Mouse (Mus musculus) layer of hippocampus, adult 2 months (tissue): ENCODE measurements at regions not wholly inside any gene's neighbourhood (a gene's known extent, or its start where the extent isn't known, plus 50 kb on each side); places are given as distances from the start of the nearest gene placed in this dataset.
"Not testable (repeated sequence)": the region's sequence is repeated elsewhere in the genome, so short reads cannot be mapped to it uniquely, and the experiment has no call there.

Source experiments
- DNase-seq, 2 experiments: peaks; one replicate each; pipeline ENCODE4 v3.0.0; 2022; ENCODE audit warnings: low spot score in 2 of 2
- H3K27ac ChIP-seq: fragments of 200-600 bp; 2 replicates; pipeline ENCODE4 v1.8.1; 2022
- H3K4me3 ChIP-seq: fragments of 200-600 bp; 2 replicates; pipeline ENCODE4 v1.8.1; 2022; ENCODE audit warnings: mild to moderate bottlenecking
- CTCF ChIP-seq: fragments of 200-600 bp; conservative IDR thresholded peaks from 2 replicates; pipeline ENCODE4 v1.8.1; 2022; ENCODE audit warnings: antibody characterized with exemption, mild to moderate bottlenecking, moderate library complexity

DNA sequence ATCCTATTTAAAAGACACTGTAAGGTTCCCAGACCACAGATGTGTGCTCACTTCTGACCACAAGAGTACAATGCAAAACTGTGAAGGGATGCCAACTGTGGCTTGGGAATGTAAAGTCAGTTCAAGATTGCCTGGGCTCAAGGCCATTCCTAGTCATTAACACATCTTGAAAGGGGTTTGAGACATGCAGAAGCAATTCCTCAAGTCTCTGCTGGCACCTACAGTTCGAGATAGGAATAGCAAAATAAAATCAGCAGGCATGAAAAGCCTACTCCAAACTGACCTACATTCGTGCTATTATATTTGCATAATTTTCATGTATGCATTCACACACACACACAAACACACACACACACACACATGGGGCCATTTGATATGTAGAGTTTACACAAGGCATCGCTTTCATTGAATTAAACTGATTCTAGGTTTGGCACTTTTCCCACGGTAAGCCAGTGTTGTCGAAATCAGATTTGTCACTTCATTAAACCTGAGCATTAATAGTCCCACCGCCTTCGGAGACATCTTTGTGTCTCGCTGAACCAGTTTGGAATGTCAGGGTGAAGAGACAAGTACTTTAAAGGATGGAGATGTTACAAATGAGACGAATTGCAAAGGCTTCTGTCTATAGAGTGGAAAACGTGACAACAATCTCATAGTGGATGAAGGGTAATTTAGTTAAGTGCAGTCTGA is 520.9 kb upstream of the Jmjd1c start:
- peak; percentile 20 to 21 for DNase-seq
- H3K4me3 ChIP-seq = 0 out of 2 replicates have a peak overlapping the region, but pooled peaks have one; percentile 2
- peak; percentile 82 for TF ChIP-seq CTCF
- H3K27ac ChIP-seq = no peak overlapping the region

DNA sequence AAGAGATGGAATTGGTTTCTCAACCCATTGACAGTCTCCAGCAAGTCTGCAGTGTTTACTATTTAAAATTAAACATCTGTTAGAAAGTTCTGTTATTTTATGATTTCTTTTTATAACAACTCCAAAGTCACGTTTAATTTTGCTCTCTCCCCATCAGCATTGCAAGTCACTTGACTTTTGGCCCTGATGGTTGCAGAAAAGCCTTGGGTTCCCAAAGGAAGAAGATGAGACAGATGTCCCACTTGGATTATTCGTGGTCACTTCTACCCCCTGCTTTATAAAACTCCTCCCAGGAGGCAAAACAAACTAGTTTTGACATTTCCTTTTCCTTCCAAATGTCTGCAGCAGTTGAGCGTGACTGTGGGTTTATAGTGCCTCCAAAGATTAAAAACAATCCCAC is 502.9 kb upstream of the Jmjd1c start:
- Histone ChIP-seq H3K4me3 (no peak overlapping the region), H3K27ac (no peak overlapping the region)
- no peak for TF ChIP-seq CTCF
- DNase-seq = no peak

DNA sequence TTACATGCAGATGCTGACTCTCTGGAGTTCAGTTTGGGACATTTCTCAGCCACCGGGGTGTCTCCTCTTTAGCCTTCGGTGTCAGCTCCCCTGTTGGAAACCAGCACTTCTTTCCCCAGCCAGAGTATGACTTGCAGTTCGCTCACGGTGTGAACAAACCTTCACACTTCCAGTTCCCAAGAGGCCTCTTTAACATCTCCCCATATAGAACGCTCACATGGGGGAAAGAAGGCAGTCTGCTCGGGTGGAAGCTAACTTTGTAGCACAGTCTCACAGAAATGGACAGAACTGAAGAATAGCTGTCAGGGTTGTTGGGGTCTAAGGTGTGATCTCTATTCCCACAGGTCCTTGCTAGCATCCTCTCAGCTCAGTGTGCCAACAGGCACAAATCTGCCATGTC is 502.4 kb upstream of the Jmjd1c start:
- no peak for DNase-seq
- H3K4me3 ChIP-seq = no peak overlapping the region
- H3K27ac ChIP-seq = no peak overlapping the region
- no peak for TF ChIP-seq CTCF

DNA sequence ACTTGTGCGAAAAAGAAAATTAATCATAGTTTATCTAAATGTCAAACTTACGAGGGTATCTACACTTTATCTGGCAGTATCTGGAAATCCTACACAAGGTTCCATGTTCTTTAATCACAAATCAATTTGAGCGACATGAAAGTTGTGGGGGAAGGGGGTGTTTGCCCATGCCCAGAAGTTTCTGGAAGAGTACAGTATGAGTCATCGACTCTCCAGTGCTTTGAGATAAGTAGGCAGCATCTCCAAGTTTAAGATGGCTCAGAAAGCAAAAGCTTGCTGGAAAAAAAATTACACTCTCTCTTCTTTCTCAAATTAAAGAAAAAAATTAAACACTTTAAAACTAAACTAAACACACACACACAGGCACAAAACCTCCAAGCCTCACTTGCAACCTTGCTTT is 498.0 kb upstream of the Jmjd1c start:
- no peak for TF ChIP-seq CTCF

DNA sequence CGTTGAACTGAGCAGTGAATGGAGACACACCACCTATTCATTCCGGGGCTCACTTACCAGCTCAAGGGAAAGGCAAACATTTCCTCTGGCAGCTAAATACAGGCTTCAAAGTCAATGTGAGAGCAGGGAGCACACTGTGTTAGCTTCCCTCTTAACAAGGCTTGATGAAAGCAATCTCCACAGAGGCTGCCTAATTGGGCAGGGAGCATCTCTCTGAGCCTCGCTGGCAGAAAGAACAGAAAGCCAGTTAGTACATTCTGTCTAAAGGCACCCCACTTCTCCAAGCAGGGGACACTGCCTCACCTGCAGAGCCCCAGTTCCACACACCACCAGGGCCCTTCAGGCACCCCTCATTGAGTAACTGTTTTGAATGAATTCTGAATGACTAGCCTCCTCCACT is 488.8 kb upstream of the Jmjd1c start:
- no peak for TF ChIP-seq CTCF
- no peak for DNase-seq
- Histone ChIP-seq H3K4me3 (no peak overlapping the region), H3K27ac (no peak overlapping the region)

More for the DNA sequence above, 498.0 kb upstream of the Jmjd1c start:
- H3K27ac ChIP-seq = no peak overlapping the region
- peak in 1 of 2 experiments; percentile 3 for DNase-seq
- H3K4me3 ChIP-seq = no peak overlapping the region

DNA sequence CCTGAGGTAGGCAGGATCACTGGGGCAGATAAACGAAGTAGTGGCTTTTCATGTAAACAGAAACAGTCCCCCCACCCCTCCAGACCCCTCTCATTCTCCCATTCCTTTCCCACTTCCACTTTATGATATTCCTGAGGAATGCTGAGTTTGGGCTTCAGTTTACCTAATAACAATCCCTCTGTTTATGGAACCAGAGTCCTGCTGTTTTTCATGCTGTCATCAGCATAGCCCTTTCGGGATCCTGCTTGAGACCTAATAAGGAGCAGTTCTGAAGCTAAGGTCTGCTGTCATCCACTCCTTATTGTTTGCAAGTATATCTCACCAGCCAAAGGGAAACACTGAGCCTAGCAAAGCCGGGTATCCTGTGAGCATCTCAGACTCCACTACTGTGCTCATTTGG is 479.6 kb upstream of the Jmjd1c start:
- TF ChIP-seq CTCF = no peak

DNA sequence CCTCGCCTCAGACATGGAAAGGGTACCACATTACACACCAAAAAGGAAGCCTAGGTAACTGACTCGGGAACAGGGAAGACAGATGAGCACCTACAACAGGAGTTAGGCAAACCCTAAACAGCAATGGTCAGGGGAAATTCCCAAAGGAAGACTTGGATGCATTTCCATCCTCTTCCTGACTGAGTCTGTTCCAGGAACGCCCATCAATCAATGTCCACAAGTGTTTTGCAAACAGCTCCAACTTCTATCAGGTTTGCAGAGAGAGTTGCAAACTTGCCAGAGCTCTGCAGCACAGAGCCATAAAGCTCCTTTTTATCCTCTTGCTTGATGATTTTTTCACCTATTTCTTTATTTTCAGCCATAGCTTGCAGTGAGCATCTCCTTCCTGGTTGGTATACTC is 464.9 kb upstream of the Jmjd1c start:
- DNase-seq = no peak
- no peak overlapping the region for H3K27ac ChIP-seq
- TF ChIP-seq CTCF = no peak
- H3K4me3 ChIP-seq = no peak overlapping the region

More for the DNA sequence above, 479.6 kb upstream of the Jmjd1c start:
- Histone ChIP-seq H3K4me3 (no peak overlapping the region), H3K27ac (no peak overlapping the region)
- no peak for DNase-seq

DNA sequence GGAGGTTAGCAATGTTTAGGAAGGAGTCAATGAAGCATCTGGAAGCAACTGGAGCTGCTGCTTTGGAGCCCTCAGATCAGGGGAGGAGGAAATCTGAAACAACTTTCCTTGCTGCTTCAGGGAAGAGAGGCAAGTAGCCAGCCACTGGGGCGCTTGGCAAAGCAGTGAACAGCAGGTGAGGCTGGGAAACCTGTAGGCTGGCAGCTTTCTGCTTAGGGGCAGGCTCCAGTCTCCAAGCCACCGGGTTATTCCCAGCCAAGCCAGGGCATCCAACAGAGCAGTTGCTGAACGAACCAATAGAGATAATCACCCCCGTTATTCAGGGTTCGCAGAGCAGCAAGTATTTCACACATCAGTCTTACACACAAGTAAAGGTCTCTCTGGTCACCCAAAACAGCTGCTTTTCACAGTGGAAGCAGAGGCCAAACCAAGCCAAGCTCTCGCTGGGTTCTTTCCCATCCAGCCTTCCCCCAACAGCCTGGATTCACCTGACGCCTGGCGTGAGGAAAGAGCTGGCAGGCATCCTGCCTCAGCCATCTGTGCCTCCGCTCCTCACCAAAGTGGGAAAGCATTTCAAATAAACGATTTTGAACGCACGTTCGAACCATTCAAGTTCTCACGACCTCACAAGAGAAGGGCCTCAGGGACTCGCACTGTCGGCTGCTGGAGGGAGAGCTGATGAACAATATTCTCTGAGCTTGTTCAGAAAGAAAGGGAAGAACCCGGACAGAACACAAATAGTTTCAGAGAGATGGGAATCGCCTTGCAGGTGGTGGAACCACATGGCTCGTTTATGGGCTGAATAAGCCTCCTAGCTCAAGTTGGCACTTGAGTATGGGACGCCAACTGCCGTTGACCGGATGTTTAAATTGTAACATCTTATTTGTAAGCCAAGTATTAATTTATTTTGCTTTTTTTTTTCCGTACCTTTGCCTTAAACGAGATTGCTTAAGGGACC is 454.8 kb upstream of the Jmjd1c start:
- peak overlapping the region; percentile 28; the same call in 1 of the 2 replicates for H3K4me3 ChIP-seq
- no peak overlapping the region for H3K27ac ChIP-seq
- peak; percentile 36 to 59 for DNase-seq

DNA sequence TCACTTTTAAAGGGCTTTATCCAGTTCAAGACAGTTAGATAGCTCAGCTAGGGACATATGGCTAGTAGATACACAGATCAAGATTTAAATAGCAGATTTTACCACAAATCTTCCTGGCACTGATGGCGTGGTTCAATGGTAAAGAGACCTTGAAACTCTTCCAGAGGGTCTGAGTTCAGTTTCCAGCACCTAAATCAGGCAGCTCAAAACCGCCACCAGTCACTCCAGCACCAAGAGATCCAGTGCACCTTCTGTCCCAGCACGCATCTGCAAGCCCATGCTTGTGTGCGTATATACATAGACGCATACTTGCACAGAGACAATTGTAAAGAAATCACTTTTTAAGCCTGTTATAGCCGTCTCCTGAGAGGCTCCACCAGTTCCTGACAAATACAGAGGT is 454.0 kb upstream of the Jmjd1c start:
- Histone ChIP-seq H3K27ac (no peak overlapping the region), H3K4me3 (no peak overlapping the region)
- TF ChIP-seq CTCF = no peak
- DNase-seq = no peak

More for the DNA sequence above, 454.8 kb upstream of the Jmjd1c start:
- TF ChIP-seq CTCF = no peak

DNA sequence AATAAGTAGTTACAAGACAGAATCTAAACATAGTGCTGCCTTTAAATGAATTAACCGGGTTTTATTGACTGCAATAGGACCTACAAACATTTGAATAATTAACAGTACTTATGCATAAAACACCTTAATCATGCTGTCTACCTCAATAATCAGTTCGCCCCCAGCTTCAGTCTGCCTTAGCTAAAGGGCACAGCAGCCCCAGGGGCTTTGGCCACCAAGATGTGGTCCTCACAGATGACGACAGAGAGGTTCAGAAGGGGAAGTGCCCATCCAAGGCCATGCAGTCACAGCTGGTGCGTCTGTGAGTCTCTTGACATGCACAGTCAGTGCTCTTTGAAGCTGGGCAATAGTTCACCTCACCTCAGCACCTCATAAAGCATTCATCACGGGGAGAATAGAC is 452.8 kb upstream of the Jmjd1c start:
- no peak for TF ChIP-seq CTCF
- H3K4me3 ChIP-seq = no peak overlapping the region
- no peak for DNase-seq
- no peak overlapping the region for H3K27ac ChIP-seq

DNA sequence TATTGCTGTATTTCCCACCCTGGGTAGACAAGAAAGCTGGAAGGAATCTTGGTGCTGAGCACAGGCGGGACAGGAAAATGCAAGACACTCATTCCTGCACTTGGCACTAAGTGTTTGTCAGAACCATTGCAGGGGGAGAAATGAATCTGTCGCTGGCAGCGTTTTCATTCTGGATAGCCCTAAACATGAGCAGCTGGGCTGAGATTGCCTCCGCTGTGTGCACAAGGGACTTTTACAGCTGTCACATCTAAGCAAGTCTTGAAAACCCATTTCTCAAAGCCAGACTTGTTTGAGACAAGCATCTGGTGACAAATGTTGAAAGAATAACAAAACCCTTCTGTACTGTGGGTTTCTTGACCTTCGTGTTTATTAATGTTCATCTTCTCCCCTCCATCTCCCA is 438.4 kb upstream of the Jmjd1c start:
- Histone ChIP-seq H3K27ac (no peak overlapping the region), H3K4me3 (no peak overlapping the region)
- no peak for TF ChIP-seq CTCF
- DNase-seq = peak in 1 of 2 experiments; percentile 10

DNA sequence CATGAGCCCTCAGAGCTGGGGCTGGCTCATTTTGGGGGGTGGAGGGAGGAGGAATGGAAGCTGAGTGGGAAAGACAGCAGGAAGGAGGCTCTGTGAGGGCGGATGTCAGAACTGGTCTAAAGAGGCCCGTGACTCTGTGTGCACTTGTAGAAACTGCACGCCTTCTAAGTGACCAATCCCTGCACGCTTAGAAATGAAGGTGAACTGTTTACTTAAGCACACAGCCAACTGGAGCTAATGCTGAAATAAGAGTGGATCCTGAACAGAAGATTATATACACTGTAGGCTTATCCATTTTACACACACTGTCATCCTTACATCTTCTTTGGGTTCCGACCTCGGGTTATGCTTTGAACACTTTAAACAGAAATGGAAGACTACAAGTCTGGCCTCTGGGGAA is 412.8 kb upstream of the Jmjd1c start:
- TF ChIP-seq CTCF = no peak
- no peak for DNase-seq
- no peak overlapping the region for H3K27ac ChIP-seq
- H3K4me3 ChIP-seq = no peak overlapping the region

DNA sequence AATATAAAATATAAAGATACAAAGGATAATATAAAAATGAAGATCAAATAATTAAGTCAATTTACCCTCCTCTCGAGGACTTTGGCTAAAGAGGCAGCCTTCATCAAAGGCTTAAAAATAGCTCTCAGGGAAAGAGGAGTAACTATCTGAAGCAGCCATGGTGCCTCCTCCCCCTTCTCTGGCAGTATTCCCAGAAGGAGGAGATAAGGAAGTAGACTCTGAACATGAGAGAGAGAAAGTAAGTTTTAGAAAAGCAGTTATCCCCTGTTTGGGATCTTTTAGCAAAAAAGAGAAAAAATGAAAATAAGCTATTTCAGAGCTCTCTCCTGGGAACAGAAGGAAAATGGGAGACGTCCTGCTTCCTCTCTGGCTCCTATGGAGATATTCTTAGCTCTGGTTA is 406.7 kb upstream of the Jmjd1c start:
- not testable (repeated sequence) for H3K27ac ChIP-seq, DNase-seq, H3K4me3 ChIP-seq
